Mouse (Mus musculus): Measurements from ENCODE around the gene Atg4a. TPM values are rescaled to one million over a fixed set of nuclear protein-coding genes. Genes with fewer than 3 reads are reported as not detected.

The Atg4a gene
- polyA plus RNA-seq (2015; fragmentation: Nextera tagmentation; extraction: Ambion mirVana) = 20.6 and 21.6 TPM in 2 replicates

- H3K9me3 ChIP-seq (ENCODE audit: low read length) = no peaks in the 10 kb centered on the region
- peak; percentile 98 for ATAC-seq (ENCODE audit: low FRiP score, low TSS enrichment)
- 25% methylated on average over 23 of the region's 23 CpGs for WGBS
- no peaks in the 10 kb centered on the region for H3K4me1 ChIP-seq (ENCODE audit: insufficient read depth, low read length)
- H3K36me3 ChIP-seq (ENCODE audit: insufficient read depth, low read length) = no peaks in the 10 kb centered on the region
- peak within 1 kb of the TSS; percentile 66 for H3K9ac ChIP-seq (replicated peaks; ENCODE audit: low read length)
- H3K27ac ChIP-seq (ENCODE audit: low read length) = peak within 1 kb of the TSS; percentile 24; the same call in 1 of the 2 replicates
- H3K27me3 ChIP-seq (ENCODE audit: insufficient read depth, low read length) = peaks cover 13% of the 10 kb centered on the region
- peak within 1 kb of the TSS; percentile 58 for H3K4me2 ChIP-seq (replicated peaks; ENCODE audit: low read depth, low read length)
- peak within 1 kb of the TSS; percentile 63 for H3K4me3 ChIP-seq (ENCODE audit: low read length)
These were observed at the start of gene Atg4a, which contains the start of gene Psmd10 for GRCm38 (mm10) chrX:140956272-140956940. Gene Atg4a (plus strand): TSS chrX:140956907. Gene Psmd10 (minus strand): TSS chrX:140956728.

DNA sequence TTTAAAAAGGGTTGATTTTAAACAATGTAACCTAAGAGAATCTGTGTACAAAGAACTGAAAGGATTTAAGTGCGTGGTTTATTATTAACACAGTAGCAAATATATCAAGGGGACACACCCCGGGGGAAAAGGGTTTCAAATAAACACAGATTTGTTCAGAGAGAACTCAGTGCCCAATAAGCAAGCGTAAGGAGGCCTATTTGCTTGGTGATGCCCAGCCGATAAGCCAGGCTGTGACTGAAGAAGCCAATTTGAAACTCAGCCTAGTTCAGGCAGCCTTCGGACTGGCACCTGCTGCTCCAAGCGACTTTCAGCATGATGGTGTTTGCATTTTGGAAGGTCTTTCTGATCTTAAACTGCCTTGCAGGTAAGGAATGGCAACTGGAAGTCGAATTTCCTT lies 49.3 kb upstream of the Atg4a start, which contains the start of gene Vsig1:
TSS of gene Vsig1 (plus strand) at position 249 of the 400 bp plus-strand sequence.
- Histone ChIP-seq H3K4me2 (replicated peaks; ENCODE audit: low read depth, low read length) (no peak within 1 kb of the TSS), H3K9ac (replicated peaks; ENCODE audit: low read length) (no peak within 1 kb of the TSS), H3K4me3 (ENCODE audit: low read length) (no peak within 1 kb of the TSS), H3K9me3 (ENCODE audit: low read length) (no peaks in the 10 kb centered on the region), H3K27ac (ENCODE audit: low read length) (no peak within 1 kb of the TSS), H3K4me1 (ENCODE audit: insufficient read depth, low read length) (no peaks in the 10 kb centered on the region), H3K27me3 (ENCODE audit: insufficient read depth, low read length) (peaks cover 4% of the 10 kb centered on the region; the same call in 1 of the 2 replicates), H3K36me3 (ENCODE audit: insufficient read depth, low read length) (no peaks in the 10 kb centered on the region)
- no peak for ATAC-seq (ENCODE audit: low FRiP score, low TSS enrichment)
- WGBS = 64% methylated on average over 7 of the region's 7 CpGs

GRCm38 (mm10) chrX:140921321-140921720 lies 35.4 kb upstream of the Atg4a start:
- Histone ChIP-seq H3K4me3 (ENCODE audit: low read length) (no peak overlapping the region), H3K36me3 (ENCODE audit: insufficient read depth, low read length) (no peaks in the 10 kb centered on the region), H3K27me3 (ENCODE audit: insufficient read depth, low read length) (peaks cover 44% of the 10 kb centered on the region), H3K4me2 (replicated peaks; ENCODE audit: low read depth, low read length) (no peak overlapping the region), H3K4me1 (ENCODE audit: insufficient read depth, low read length) (no peaks in the 10 kb centered on the region), H3K9me3 (ENCODE audit: low read length) (no peaks in the 10 kb centered on the region), H3K9ac (replicated peaks; ENCODE audit: low read length) (no peak overlapping the region), H3K27ac (ENCODE audit: low read length) (no peak overlapping the region)
- no peak for ATAC-seq (ENCODE audit: low FRiP score, low TSS enrichment)
- 83% methylated on average over 6 of the region's 6 CpGs for WGBS

DNA sequence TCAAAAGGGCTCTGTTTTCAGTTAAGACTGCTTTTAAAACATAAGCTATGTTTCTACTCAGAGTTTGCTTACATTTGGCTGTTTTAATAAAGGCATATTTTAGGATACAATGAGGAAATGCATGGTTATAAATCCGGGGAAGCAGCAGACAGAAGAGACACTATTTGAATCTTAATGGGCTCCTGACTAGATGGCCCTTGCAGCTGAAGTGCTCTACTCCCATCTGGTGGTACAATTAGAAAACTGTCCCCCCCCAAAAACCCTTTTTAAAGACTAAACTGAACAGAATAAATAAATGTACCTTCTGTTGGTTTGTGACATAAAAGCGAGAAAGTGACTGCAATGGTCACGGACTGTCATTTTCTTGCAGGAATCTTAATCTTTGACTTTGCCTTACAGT lies 24.6 kb upstream of the Atg4a start:
- no peaks in the 10 kb centered on the region for H3K4me1 ChIP-seq (ENCODE audit: insufficient read depth, low read length)
- no peak for ATAC-seq (ENCODE audit: low FRiP score, low TSS enrichment)
- peaks cover 17% of the 10 kb centered on the region; the same call in 1 of the 2 replicates for H3K27me3 ChIP-seq (ENCODE audit: insufficient read depth, low read length)
- no peak overlapping the region for H3K27ac ChIP-seq (ENCODE audit: low read length)
- H3K9ac ChIP-seq (replicated peaks; ENCODE audit: low read length) = no peak overlapping the region
- no peak overlapping the region for H3K4me3 ChIP-seq (ENCODE audit: low read length)
- no peaks in the 10 kb centered on the region for H3K9me3 ChIP-seq (ENCODE audit: low read length)
- WGBS = 64% methylated on average over 3 of the region's 3 CpGs
- no peaks in the 10 kb centered on the region for H3K36me3 ChIP-seq (ENCODE audit: insufficient read depth, low read length)
- no peak overlapping the region for H3K4me2 ChIP-seq (replicated peaks; ENCODE audit: low read depth, low read length)

DNA sequence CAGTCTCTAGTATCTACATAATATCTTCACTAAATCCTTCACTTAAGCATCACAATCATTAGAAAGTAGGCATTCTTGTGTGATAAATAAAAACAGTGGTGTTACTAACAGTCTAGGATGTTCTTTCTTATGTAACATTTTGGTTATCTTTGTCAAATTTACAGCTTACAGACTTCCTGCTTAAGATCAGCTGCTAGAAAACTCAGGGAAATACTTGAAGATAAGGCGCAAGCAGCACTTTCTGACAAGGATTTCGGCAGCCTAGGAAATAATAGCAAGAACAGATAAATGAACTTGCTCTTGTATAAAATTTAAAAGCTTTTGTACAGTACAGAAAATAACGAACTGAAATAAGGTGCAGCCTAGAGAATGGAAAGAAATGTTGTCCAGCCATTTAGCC lies 23.4 kb upstream of the Atg4a start:
- ATAC-seq (ENCODE audit: low FRiP score, low TSS enrichment) = no peak

DNA sequence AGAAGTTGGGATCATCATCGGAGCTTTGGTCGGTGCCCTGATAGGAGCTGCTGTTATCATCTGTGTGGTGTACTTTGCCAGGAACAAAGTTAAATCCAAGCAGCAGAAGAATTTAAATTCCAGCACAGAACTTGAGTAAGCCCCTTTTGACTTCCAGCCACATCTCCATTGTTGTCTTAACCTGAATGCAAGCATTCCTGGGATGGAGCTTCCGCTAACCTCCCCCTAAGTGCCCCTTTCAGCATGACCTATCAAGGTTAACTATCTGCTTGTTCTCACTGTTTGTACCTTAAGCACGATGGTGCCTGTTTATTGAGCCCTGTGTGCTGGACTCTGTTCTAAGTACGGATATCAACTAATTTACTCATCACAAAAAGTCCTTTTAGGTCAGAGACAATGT lies 20.4 kb upstream of the Atg4a start:
- WGBS = 69% methylated on average over 5 of the region's 5 CpGs
- no peak overlapping the region for H3K27ac ChIP-seq (ENCODE audit: low read length)
- no peaks in the 10 kb centered on the region for H3K4me1 ChIP-seq (ENCODE audit: insufficient read depth, low read length)
- H3K4me2 ChIP-seq (replicated peaks; ENCODE audit: low read depth, low read length) = no peak overlapping the region
- H3K4me3 ChIP-seq (ENCODE audit: low read length) = no peak overlapping the region
- no peak overlapping the region for H3K9ac ChIP-seq (replicated peaks; ENCODE audit: low read length)
- H3K27me3 ChIP-seq (ENCODE audit: insufficient read depth, low read length) = peaks cover 16% of the 10 kb centered on the region
- H3K9me3 ChIP-seq (ENCODE audit: low read length) = no peaks in the 10 kb centered on the region
- no peak for ATAC-seq (ENCODE audit: low FRiP score, low TSS enrichment)
- no peaks in the 10 kb centered on the region for H3K36me3 ChIP-seq (ENCODE audit: insufficient read depth, low read length)

More for the DNA sequence above, 23.4 kb upstream of the Atg4a start:
- WGBS = 65% methylated on average over 3 of the region's 3 CpGs
- no peaks in the 10 kb centered on the region for H3K36me3 ChIP-seq (ENCODE audit: insufficient read depth, low read length)
- peaks cover 17% of the 10 kb centered on the region; the same call in 1 of the 2 replicates for H3K27me3 ChIP-seq (ENCODE audit: insufficient read depth, low read length)
- no peaks in the 10 kb centered on the region for H3K9me3 ChIP-seq (ENCODE audit: low read length)
- H3K4me3 ChIP-seq (ENCODE audit: low read length) = no peak overlapping the region
- H3K4me1 ChIP-seq (ENCODE audit: insufficient read depth, low read length) = no peaks in the 10 kb centered on the region
- no peak overlapping the region for H3K4me2 ChIP-seq (replicated peaks; ENCODE audit: low read depth, low read length)
- H3K9ac ChIP-seq (replicated peaks; ENCODE audit: low read length) = no peak overlapping the region
- H3K27ac ChIP-seq (ENCODE audit: low read length) = no peak overlapping the region

GRCm38 (mm10) chrX:140953618-140954017 lies 3.1 kb upstream of the Atg4a start:
- 86% methylated on average over 4 of the region's 4 CpGs for WGBS
- no peak overlapping the region for H3K9ac ChIP-seq (replicated peaks; ENCODE audit: low read length)
- no peak overlapping the region for H3K27ac ChIP-seq (ENCODE audit: low read length)
- no peaks in the 10 kb centered on the region for H3K9me3 ChIP-seq (ENCODE audit: low read length)
- H3K4me3 ChIP-seq (ENCODE audit: low read length) = no peak overlapping the region
- ATAC-seq (ENCODE audit: low FRiP score, low TSS enrichment) = no peak
- H3K36me3 ChIP-seq (ENCODE audit: insufficient read depth, low read length) = no peaks in the 10 kb centered on the region
- H3K27me3 ChIP-seq (ENCODE audit: insufficient read depth, low read length) = peaks cover 7% of the 10 kb centered on the region; the same call in 1 of the 2 replicates
- H3K4me2 ChIP-seq (replicated peaks; ENCODE audit: low read depth, low read length) = no peak overlapping the region
- no peaks in the 10 kb centered on the region for H3K4me1 ChIP-seq (ENCODE audit: insufficient read depth, low read length)

- Histone ChIP-seq H3K36me3 (ENCODE audit: insufficient read depth, low read length) (no peaks in the 10 kb centered on the region), H3K9me3 (ENCODE audit: low read length) (no peaks in the 10 kb centered on the region), H3K4me1 (ENCODE audit: insufficient read depth, low read length) (no peaks in the 10 kb centered on the region), H3K4me2 (replicated peaks; ENCODE audit: low read depth, low read length) (peak overlapping the region; percentile 58), H3K27me3 (ENCODE audit: insufficient read depth, low read length) (peaks cover 13% of the 10 kb centered on the region), H3K27ac (ENCODE audit: low read length) (no peak overlapping the region), H3K4me3 (ENCODE audit: low read length) (peak overlapping the region; percentile 63), H3K9ac (replicated peaks; ENCODE audit: low read length) (peak overlapping the region; percentile 56)
- 37% methylated on average over 5 of the region's 5 CpGs for WGBS
- ATAC-seq (ENCODE audit: low FRiP score, low TSS enrichment) = peak; percentile 89
These were observed 252 bp downstream of the Atg4a start for GRCm38 (mm10) chrX:140956959-140957358.

GRCm38 (mm10) chrX:140978943-140979342 lies 22.2 kb downstream of the Atg4a start:
- Histone ChIP-seq H3K27me3 (ENCODE audit: insufficient read depth, low read length) (peaks cover 34% of the 10 kb centered on the region), H3K4me3 (ENCODE audit: low read length) (no peak overlapping the region), H3K27ac (ENCODE audit: low read length) (no peak overlapping the region), H3K36me3 (ENCODE audit: insufficient read depth, low read length) (no peaks in the 10 kb centered on the region), H3K4me2 (replicated peaks; ENCODE audit: low read depth, low read length) (no peak overlapping the region), H3K9ac (replicated peaks; ENCODE audit: low read length) (no peak overlapping the region), H3K4me1 (ENCODE audit: insufficient read depth, low read length) (peaks cover 9% of the 10 kb centered on the region), H3K9me3 (ENCODE audit: low read length) (no peaks in the 10 kb centered on the region)
- WGBS = 95% methylated on average over 1 of the region's 1 CpGs
- no peak for ATAC-seq (ENCODE audit: low FRiP score, low TSS enrichment)

GRCm38 (mm10) chrX:140979546-140979945 lies 22.8 kb downstream of the Atg4a start:
- peak; percentile 42; the same call in 1 of the 2 replicates for ATAC-seq (ENCODE audit: low FRiP score, low TSS enrichment)
- Histone ChIP-seq H3K9me3 (ENCODE audit: low read length) (no peaks in the 10 kb centered on the region), H3K9ac (replicated peaks; ENCODE audit: low read length) (no peak overlapping the region), H3K27ac (ENCODE audit: low read length) (no peak overlapping the region), H3K27me3 (ENCODE audit: insufficient read depth, low read length) (peaks cover 39% of the 10 kb centered on the region), H3K4me3 (ENCODE audit: low read length) (no peak overlapping the region), H3K4me2 (replicated peaks; ENCODE audit: low read depth, low read length) (no peak overlapping the region), H3K36me3 (ENCODE audit: insufficient read depth, low read length) (no peaks in the 10 kb centered on the region), H3K4me1 (ENCODE audit: insufficient read depth, low read length) (peaks cover 9% of the 10 kb centered on the region)
- 57% methylated on average over 2 of the region's 2 CpGs for WGBS
